Mouse (Mus musculus) heart, postnatal 0 days (tissue): ENCODE results near the gene Tas1r2. TPM values are rescaled to one million over a fixed set of nuclear protein-coding genes. Genes with fewer than 3 reads are reported as not detected.
A peak's percentile ranks its signal among the peaks of the same experiment; 100 is the strongest.

Experiments used
- ATAC-seq: fragments of 200-750 bp; cut with Nextera tagmentation; 2 replicates; pipeline ENCODE4 v1.8.0; 2017; ENCODE audit warnings: low read depth, moderate number of reproducible peaks, moderate library complexity; ENCODE audit not compliant: insufficient read depth
- DNase-seq: peaks from one replicate; pipeline ENCODE4 v3.0.0-alpha.2; 2016; ENCODE audit warnings: low spot score
- H3K27ac ChIP-seq: fragments of 300-500 bp; sonication (generic); 2 replicates; pipeline ENCODE4 v1.5.1; 2014; ENCODE audit warnings: low read depth, mild to moderate bottlenecking
- H3K27me3 ChIP-seq: fragments of 300-500 bp; sonication (generic); 2 replicates; pipeline ENCODE4 v1.6.1; 2014; ENCODE audit warnings: low read length, mixed read lengths; ENCODE audit not compliant: control insufficient read depth, insufficient read depth
- H3K36me3 ChIP-seq: fragments of 300-500 bp; sonication (generic); replicated peaks from 2 replicates; pipeline ENCODE4 v1.6.1; 2014; ENCODE audit warnings: low read length, mixed read lengths; ENCODE audit not compliant: control insufficient read depth, insufficient read depth
- H3K4me1 ChIP-seq: fragments of 300-500 bp; sonication (generic); 2 replicates; pipeline ENCODE4 v1.6.1; 2014; ENCODE audit warnings: antibody characterized with exemption; ENCODE audit not compliant: control insufficient read depth, insufficient read depth
- H3K4me2 ChIP-seq: fragments of 300-500 bp; sonication (generic); 2 replicates; pipeline ENCODE4 v1.6.1; 2014; ENCODE audit warnings: low read depth, mild to moderate bottlenecking, low read length, moderate library complexity
- H3K4me3 ChIP-seq: fragments of 300-500 bp; sonication (generic); 2 replicates; pipeline ENCODE4 v1.5.1; 2014; ENCODE audit warnings: low read depth, low read length
- H3K9ac ChIP-seq: fragments of 300-500 bp; sonication (generic); replicated peaks from 2 replicates; pipeline ENCODE4 v1.6.1; 2014; ENCODE audit warnings: low read depth, low read length, mixed read lengths
- H3K9me3 ChIP-seq: fragments of 300-500 bp; sonication (generic); replicated peaks from 2 replicates; pipeline ENCODE4 v1.6.1; 2016; ENCODE audit warnings: low read length; ENCODE audit not compliant: control insufficient read depth
- CTCF ChIP-seq: IDR thresholded peaks from 2 replicates; pipeline ENCODE4 v1.5.1; 2016; ENCODE audit warnings: antibody characterized with exemption, control low read depth, low read depth
- EP300 ChIP-seq: IDR thresholded peaks from 2 replicates; pipeline ENCODE4 v1.6.1; 2016; ENCODE audit warnings: antibody characterized with exemption, low read depth
- WGBS: fragments of 180-500 bp; shearing (Covaris S2); extraction: QIAGEN DNeasy Blood & Tissue Kit; methylation state at CpG from one replicate; pipeline ENCODE4 v1.1.7; 2014; 5-methylcytosine and 5-hydroxymethylcytosine counted together
- polyA plus RNA-seq: library from polyadenylated mRNA; unstranded; fragments of >200 nt; fragmentation: Nextera tagmentation; extraction: Ambion mirVana; gene quantifications from 2 replicates; pipeline ENCODE4 v1.2.1, GENCODE M21; 2015
- total RNA-seq: library from RNA; depleted of rRNA; stranded (reverse); fragments of >200 nt; gene quantifications from 2 replicates; pipeline ENCODE4 v1.2.3, GENCODE M21; 2014; ENCODE audit warnings: low replicate concordance

Gene Tas1r2
- total and polyA plus RNA-seq, 2 experiments from 2014 or later = not detected

- DNase-seq (no peak), ATAC-seq (no peak)
- Histone ChIP-seq H3K4me2 (no peak overlapping the region), H3K27ac (no peak overlapping the region), H3K9ac (no peak overlapping the region), H3K36me3 (peaks cover 32% of the 10 kb centered on the region), H3K4me3 (no peak overlapping the region), H3K9me3 (no peaks in the 10 kb centered on the region), H3K27me3 (no peaks in the 10 kb centered on the region), H3K4me1 (peaks cover 4% of the 10 kb centered on the region; the same call in 1 of the 2 replicates)
- TF ChIP-seq CTCF = no peak
- no peak for TF ChIP-seq EP300
- 91% methylated on average over 21 of the region's 21 CpGs for WGBS
These were observed 38.6 kb upstream of the Tas1r2 start for GRCm38 (mm10) chr4:139614524-139615260.

DNA sequence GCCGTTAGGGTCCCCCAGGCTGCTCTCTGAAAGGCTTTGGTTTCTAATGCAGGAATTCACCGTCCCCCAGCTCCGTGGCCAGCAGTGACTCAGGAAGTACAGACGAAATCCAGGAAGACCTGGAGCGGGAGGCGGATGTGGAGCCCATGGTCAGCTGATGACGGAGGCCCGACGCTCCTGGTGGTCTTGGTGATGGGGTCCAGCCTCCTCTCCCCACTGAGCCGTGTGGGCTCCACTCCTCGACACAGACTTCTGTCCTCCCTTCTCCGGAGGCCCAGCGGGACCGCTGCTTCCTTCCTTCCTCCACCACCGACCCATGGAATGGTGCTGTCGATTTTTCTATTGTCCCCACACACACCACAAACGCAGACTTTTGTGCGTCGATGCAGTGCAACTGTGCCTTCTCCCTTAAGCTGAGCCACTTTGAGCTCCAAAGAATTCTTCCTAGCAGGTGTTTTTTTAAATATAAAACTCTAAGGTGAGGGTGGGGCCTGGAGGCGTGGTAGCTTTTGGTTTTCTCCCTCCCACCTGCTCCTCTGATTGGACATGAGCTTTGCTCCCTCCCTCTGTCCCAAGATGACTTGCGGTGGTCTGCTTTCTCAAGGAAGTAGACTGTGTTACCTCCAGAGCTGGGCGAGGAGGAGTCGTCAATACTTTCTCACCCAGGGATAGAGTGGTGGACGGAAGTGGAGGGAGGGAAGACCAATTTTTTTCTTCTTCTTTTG, 36.9 kb upstream of the Tas1r2 start:
- DNase-seq (peak; percentile 74), ATAC-seq (peak; percentile 83)
- 22% methylated on average over 23 of the region's 24 CpGs for WGBS

DNA sequence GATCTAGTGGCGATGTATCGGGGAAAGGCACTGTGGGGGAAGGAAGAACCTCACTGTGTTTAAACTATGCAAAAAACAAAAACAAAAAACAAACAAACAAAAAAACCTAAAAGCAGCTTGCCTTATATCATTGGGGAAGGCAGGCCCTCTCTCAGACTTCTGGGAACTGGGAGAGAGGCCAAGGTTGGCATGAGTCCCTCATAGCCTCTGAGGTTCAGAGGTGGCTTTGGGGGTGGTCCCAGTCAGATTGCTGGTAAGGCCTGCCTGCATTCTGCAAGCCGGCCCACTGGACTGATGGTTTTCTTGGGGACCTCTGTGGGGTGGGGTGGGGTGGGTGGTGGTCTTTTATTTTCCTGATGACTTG, 36.4 kb upstream of the Tas1r2 start:
- TF ChIP-seq EP300 (no peak), CTCF (no peak)
- ATAC-seq (no peak), DNase-seq (no peak)
- no peaks in the 10 kb centered on the region for H3K9me3 ChIP-seq
- H3K4me2 ChIP-seq = peak overlapping the region; percentile 57
- peaks cover 28% of the 10 kb centered on the region for H3K36me3 ChIP-seq
- H3K9ac ChIP-seq = peak overlapping the region; percentile 38; the same call in 1 of the 2 replicates
- no peaks in the 10 kb centered on the region for H3K27me3 ChIP-seq
- 67% methylated on average over 3 of the region's 3 CpGs for whole genome bisulfite sequencing
- H3K4me1 ChIP-seq = peaks cover 4% of the 10 kb centered on the region; the same call in 1 of the 2 replicates
- H3K4me3 ChIP-seq = peak overlapping the region; percentile 47
- peak overlapping the region; percentile 70 for H3K27ac ChIP-seq

More for the DNA sequence above, 36.9 kb upstream of the Tas1r2 start:
- Histone ChIP-seq H3K4me2 (peak overlapping the region; percentile 57), H3K9me3 (no peaks in the 10 kb centered on the region), H3K9ac (peak overlapping the region; percentile 38), H3K27me3 (no peaks in the 10 kb centered on the region), H3K36me3 (peaks cover 28% of the 10 kb centered on the region), H3K4me1 (peaks cover 4% of the 10 kb centered on the region; the same call in 1 of the 2 replicates), H3K4me3 (peak overlapping the region; percentile 47), H3K27ac (peak overlapping the region; percentile 70)
- TF ChIP-seq CTCF = no peak
- TF ChIP-seq EP300 = no peak

DNA sequence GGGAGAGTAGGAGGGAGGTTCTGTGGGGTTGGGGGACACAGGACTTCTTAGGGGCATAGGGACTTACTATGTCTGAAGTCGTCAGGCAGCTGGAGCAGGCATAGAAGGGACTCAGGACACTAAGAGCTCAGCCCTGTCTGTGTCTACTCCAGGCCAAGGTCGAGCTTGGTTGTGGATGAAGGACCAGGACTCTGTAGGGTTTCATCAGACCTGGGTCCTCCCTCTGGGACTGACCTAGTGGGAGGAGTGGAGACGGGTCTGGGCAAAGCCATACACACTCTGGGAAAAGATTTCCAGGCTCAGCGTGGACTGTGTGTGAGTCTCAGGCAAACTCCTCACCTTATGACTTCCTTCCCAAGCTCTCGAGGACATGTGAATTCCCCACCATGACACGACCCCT, 33.6 kb upstream of the Tas1r2 start:
- Histone ChIP-seq H3K27me3 (no peaks in the 10 kb centered on the region), H3K9me3 (no peaks in the 10 kb centered on the region), H3K4me2 (no peak overlapping the region), H3K9ac (no peak overlapping the region), H3K27ac (no peak overlapping the region), H3K4me3 (no peak overlapping the region), H3K36me3 (peaks cover 7% of the 10 kb centered on the region), H3K4me1 (peaks cover 16% of the 10 kb centered on the region)
- DNase-seq (no peak), ATAC-seq (no peak)
- TF ChIP-seq CTCF = no peak
- TF ChIP-seq EP300 = no peak
- 67% methylated on average over 6 of the region's 6 CpGs for WGBS

DNA sequence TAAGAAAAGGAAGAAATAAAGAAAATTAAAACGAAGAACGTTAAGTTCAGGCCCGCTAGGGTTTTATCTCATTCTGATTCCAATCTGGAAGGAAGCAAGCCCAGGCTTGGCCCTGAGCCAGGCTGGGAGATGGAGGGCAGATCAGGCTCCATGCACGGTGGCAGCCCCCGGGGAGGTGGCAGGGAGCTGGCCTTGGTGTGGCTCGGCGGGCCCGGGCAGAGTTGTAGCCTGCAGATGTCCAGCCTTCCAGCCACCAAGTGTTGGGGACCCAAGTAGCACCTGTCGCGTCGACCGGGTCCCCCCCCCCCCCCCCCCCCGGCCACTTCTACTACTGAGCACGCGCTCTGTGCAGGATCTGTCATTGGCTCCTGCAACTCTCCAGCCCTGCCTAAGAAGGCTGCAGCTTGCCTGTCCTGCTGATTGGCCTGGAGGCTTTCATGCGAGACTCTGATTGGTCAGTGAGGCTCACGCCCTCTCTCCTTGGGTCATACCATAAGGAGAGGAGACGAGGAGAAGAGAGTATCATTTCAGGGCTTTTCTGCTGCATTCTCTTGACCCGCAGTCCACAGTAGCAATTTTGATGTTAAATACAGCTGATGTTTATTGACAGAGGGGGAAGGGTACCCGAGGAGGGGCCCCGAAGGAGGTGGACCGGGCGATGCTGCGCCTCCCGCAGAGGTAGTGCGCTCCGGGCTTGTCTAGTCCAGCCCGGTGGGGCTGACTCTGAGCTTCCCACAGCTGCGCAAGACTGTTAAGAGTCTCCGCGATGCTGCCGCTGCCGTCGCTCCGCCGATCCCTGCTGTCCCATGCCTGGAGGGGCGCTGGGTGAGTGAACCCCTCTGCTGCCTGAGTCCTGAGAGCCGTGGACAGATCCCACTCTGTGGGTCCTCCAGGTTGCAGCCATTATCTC, 30.7 kb upstream of the Tas1r2 start, which contains the start of gene Aldh4a1:
Gene Aldh4a1 (plus strand): TSS at position 494 of the 910 bp plus-strand sequence.
- peak; percentile 98 for DNase-seq
- under 1% methylated on average over 33 of the region's 38 CpGs for WGBS

More for the DNA sequence above, 30.7 kb upstream of the Tas1r2 start, which contains the start of gene Aldh4a1:
- Histone ChIP-seq H3K4me2 (peak within 1 kb of the TSS; percentile 91), H3K9me3 (no peaks in the 10 kb centered on the region), H3K4me1 (peaks cover 11% of the 10 kb centered on the region; the same call in 1 of the 2 replicates), H3K9ac (peak within 1 kb of the TSS; percentile 67), H3K36me3 (no peaks in the 10 kb centered on the region), H3K27ac (peak within 1 kb of the TSS; percentile 73), H3K4me3 (peak within 1 kb of the TSS; percentile 66), H3K27me3 (no peaks in the 10 kb centered on the region)
- ATAC-seq = peak; percentile 100
- TF ChIP-seq CTCF (no peak), EP300 (peak; percentile 93)
